Mouse (Mus musculus): ENCODE measurements at regions not wholly inside any gene's neighbourhood (a gene's known extent, or its start where the extent isn't known, plus 50 kb on each side); places are given as distances from the start of the nearest gene placed in this dataset.
A peak's percentile ranks its signal among the peaks of the same experiment; 100 is the strongest.

GRCm38 (mm10) chr4:142776711-142777411, 435.9 kb downstream of the Prdm2 start:
- no peak for DNase-seq (ENCODE audit: low read depth, low spot score)

- no peak for DNase-seq (ENCODE audit: low read depth, low spot score)
Observed at GRCm38 (mm10) chr4:142775023-142775422, 437.8 kb downstream of the Prdm2 start.

- no peak for DNase-seq (ENCODE audit: low read depth, low spot score)
Observed at GRCm38 (mm10) chr4:142773651-142774151, 439.1 kb downstream of the Prdm2 start.

DNA sequence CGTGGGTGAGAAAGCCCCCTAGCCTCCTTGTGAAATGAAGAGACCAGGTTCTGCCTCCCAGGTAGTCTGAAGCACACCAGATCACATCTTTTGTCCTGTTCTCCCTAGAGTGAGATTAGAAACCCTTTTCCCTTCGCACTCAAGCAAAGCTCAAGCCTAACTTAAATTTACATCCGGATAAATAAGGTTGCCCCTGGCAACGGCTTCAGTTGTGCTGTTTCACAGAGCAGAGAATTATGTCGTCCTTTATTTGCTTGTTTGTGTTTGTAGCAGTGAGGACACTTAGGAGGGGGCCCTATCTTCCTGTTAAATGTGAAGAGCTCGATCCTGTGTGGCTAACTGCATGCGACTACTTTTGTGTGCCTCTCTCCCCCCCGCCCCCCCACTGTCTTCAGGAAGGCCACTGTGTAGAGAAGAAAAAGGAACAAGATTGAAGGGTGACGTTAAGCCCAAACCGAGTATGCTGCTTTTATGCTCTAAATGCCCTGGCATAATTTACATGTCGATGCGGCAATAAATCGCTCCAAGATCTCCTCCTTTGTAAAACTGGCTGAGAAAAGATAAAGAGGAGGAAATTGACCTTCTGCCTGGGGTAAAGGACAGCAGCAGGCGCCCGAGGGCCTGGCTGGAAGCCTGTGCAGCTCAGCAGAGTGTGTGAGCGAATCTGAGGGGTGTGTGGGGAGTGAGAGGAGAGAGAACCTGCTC, 439.9 kb downstream of the Prdm2 start:
- peak; percentile 22 for DNase-seq (ENCODE audit: low read depth, low spot score)

DNA sequence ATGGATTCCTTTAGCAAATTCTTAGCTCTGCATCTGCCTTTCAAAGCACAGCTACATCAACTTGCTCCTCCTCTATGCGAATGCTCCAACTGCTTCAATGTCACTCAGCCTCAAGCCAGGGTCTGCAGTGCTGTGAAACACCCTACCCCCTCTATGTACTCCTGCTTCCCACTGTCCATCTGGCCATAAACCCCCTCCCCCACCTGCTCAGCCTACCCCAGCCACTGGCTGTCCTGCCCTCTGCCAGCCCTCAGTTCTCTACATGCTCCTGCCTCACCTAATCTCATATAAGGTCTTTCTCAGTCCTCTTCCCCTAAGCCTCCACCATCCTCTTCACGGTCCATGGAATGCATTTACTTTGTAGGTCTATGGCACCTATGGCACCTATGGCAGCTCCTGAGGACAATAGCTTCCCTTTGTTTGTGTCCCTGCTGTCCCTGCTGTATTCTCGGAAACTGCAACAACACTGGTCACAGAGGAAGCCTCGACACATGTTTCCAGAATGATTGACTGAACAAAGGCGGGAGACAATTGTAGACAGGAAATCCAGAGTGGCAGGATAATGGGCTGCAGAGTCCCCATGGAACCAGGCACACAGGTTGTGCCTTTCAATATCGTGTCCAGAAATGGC, 441.2 kb downstream of the Prdm2 start:
- no peak for DNase-seq (ENCODE audit: low read depth, low spot score)

DNA sequence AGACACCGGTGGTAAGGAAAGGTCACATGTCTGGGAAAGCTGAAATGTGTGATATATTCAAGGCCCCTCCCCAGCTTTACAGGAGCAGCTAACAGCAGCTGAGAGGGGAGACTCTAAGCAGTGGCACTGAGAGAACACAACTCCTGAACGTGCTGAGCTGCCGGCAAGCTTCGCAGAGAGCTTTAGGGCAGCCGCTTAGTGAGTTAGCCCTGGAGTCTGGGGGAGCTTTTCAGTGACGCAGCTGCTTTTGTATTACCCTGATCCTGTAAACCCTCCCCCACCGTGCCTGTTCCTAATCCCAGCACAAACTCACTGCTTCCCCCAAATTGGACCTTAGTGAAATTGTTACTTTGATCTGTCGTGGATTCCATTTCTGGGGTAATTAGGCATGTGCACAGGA, 442.6 kb downstream of the Prdm2 start:
- no peak for DNase-seq (ENCODE audit: low read depth, low spot score)

GRCm38 (mm10) chr4:142767665-142768064, 445.1 kb downstream of the Prdm2 start:
- peak; percentile 3 for DNase-seq (ENCODE audit: low read depth, low spot score)

GRCm38 (mm10) chr4:142761577-142761976, 451.2 kb downstream of the Prdm2 start:
- no peak for DNase-seq (ENCODE audit: low read depth, low spot score)

DNA sequence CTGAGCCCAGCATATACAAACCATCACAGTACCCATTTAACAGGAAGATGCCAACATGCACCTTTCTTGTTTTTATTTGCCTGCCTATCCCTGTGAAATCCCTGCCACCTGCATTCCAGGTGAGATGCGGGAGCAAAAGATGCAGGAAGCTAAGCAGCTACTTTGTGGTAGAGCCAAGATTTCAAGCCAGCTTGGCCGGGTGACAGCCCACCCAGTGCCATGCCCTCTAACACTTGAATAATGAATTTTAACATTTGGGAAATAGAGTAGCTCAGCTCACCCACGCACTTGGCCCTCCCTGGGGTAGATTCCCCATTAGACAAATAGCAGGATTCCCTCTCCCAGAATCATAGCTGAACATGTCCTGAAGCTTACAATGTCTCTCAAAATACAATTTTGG, 454.7 kb downstream of the Prdm2 start:
- no peak for DNase-seq (ENCODE audit: low read depth, low spot score)

GRCm38 (mm10) chr4:142756332-142756731, 456.5 kb downstream of the Prdm2 start:
- DNase-seq (ENCODE audit: low read depth, low spot score), result peak; percentile 79

- DNase-seq (ENCODE audit: low read depth, low spot score), result no peak
Observed at GRCm38 (mm10) chr4:142749918-142750317, 462.9 kb downstream of the Prdm2 start.

GRCm38 (mm10) chr4:142723554-142723907, 484.3 kb upstream of the Kazn start:
- DNase-seq (ENCODE audit: low read depth, low spot score), result no peak

DNA sequence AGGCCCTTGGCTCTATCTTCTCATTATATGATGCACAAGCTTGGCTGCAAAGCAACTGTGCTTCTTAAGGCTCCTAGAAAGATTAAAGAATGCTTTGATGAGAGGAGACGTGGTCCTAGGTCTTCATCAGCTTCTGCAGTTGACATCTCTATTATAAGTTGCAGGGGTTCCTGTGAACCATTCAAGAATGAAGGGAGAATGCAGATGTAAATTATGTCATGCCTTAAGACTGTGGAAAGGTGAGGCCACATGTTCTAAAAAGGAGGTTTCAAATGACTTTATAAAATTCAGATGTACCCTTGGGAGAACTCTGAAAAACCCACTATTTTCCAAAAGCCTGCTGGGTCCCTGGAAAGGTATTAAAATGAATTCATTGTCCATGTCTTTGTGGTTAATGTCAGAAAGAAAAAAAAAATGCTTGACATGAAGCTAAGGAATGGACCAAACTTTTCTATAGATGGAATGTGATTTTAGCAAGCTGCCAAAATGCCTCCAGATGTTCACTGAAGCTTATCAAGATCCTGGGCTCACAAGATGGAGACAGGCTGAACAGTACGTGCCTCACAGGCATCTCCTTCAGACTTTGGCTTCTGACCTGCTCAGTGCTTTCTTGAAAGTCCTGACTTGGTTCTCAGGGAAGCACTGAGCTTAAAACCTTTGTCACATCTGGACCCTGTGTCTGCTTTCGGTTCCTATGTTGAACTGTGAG, 483.8 kb upstream of the Kazn start:
- DNase-seq (ENCODE audit: low read depth, low spot score), result no peak

DNA sequence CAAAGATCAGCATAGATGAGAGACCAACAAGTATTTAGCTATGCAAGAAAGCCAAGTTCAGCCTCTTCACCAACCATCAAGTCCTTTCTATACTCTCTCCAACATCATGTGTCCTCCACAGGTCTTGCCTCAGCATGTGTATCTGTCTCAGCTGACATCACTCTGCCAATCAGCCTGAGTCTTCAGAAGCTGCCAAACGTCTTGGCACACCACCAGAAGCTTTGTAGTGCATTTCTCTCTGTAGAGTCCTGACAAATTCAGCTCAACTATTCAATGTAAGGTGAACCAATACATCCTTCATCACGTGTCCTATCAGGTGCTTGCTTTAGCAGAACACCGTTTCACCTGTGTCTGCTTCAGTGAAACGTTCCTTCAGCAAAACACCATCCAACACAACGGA, 462.4 kb upstream of the Kazn start:
- no peak for DNase-seq (ENCODE audit: low read depth, low spot score)

GRCm38 (mm10) chr4:142694926-142695325, 455.7 kb upstream of the Kazn start:
- no peak for DNase-seq (ENCODE audit: low read depth, low spot score)

DNA sequence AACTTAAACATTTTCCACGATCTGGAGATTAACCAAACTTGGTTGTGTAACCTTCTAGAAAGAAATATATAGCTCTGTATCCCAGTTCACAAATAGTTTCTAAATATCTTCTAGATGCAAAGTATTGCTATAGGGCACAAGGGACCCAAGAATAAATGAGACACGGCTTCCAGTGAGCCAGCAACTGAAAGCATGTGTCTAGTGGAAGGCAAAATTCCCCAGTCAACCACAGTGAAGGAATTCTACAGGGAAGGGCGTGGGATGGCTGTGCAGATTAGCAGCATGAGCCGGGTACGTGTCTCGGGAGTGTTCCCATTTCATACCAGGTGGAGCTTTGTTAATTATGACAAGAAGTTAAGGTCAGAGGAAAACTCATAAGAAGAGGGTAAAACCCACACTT, 449.0 kb upstream of the Kazn start:
- peak; percentile 33 for DNase-seq (ENCODE audit: low read depth, low spot score)

DNA sequence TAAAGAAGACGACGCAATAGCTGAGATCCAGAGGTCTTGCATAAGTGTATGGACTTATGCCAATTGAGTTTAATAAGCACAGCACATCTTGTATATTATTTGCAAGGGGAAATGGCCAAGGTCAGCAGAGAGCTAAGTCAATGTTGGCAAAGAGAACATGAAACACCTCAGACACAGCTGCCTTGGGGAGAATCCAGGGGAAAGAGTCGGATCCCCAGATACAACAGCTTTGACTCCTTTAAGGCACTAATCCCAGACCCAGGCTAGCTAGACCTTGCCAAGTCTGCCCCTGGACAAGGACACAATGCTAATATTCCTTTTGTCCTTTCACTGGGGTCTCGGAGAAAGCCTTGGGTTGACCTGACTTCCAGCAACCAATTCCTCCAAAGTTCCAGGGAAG, 438.2 kb upstream of the Kazn start:
- no peak for DNase-seq (ENCODE audit: low read depth, low spot score)

- no peak for DNase-seq (ENCODE audit: low read depth, low spot score)
Observed at GRCm38 (mm10) chr4:142674641-142675465, 435.7 kb upstream of the Kazn start.

GRCm38 (mm10) chr4:142671872-142672458, 432.8 kb upstream of the Kazn start:
- no peak for DNase-seq (ENCODE audit: low read depth, low spot score)

DNA sequence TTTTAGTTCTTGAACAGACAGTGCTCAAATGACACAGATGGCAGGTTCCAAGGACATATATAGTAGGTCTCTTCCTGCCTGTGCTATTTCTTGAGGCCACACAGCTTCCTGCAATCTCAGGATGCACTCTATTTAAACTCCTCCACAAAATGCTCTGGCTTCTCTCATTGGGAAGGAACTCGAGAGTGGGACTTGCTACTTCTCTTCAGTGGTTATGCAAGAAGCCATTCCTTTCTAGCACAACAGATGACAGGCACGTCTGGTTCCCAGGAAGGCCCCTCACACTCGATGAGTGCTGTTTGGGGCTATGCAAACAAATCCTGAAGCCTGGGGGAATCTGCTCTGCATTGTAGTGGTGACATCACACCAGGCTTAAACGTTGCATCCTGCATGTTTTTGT, 425.6 kb upstream of the Kazn start:
- peak; percentile 61 for DNase-seq (ENCODE audit: low read depth, low spot score)

DNA sequence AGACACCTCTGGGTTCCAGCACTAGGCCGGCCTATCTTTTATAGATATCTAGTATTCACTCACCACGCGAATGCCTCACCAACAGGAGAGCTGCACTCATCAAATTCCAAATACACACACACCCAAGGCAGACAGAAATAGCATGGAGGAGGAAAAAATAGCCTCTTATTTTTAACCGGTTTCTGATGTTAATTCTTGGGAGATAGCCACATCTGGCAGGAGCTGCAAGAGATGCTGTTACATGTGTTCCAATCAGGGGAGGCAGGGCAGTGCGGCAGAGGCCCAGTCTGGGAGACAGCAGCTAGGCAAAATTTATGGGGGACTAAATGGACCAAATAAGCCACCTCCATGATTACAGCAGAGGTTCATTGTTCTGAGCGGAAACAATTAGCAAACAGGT, 419.0 kb upstream of the Kazn start:
- no peak for DNase-seq (ENCODE audit: low read depth, low spot score)
